Mouse (Mus musculus) cortical plate, adult 2 months (tissue): ENCODE data around the gene Cntrob.

Experiments used
- CTCF ChIP-seq: fragments of 200-500 bp; IDR thresholded peaks from 2 replicates; pipeline ENCODE4 v1.5.1; 2011; ENCODE audit warnings: mild to moderate bottlenecking, control low read depth, low read length; ENCODE audit not compliant: insufficient read depth; ENCODE audit errors: extremely low read depth
- POLR2A ChIP-seq: fragments of 200-500 bp; IDR thresholded peaks from 2 replicates; pipeline ENCODE4 v1.6.1; 2011; ENCODE audit warnings: mild to moderate bottlenecking, low read length, control low read depth; ENCODE audit not compliant: insufficient read depth; ENCODE audit errors: extremely low read depth

DNA sequence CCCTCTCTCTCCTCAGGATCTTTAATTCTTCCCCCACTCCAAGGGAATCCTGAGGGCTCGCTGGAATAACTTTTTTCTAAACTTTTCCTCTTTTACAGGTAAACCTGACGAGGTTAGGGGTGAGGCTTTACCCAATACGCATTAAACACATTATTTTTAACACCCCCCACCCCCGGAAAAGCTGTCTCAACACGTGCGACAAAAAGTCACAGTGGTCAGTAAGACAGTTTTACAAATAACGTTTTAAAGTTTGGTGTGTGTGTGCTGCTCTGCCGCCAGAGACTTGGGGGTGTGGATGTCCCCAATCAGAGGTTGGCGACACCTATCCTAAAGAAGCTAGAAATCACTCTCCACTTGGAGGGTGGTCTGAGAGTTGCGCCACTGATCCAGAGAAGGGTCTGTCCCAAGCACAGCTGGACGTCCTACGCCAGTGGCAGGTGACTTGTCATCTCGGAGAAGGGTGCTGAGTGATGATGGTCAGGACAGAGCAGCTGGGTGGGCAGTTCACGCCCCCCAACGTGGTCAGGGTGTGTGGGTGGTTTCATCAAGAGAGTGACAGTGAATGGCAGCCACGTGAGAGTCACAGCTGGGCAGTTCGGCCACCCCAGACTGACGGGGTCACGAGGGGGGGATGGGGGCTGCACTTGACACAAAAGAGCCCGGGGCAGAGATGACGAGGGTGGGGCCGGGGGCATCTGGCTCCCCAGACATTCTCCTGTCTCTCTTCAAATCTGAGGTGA lies 44.2 kb upstream of the Cntrob start:
- TF ChIP-seq CTCF (no peak), POLR2A (no peak)
